Mouse (Mus musculus) E14TG2a.4 (cell line): ENCODE measurements at regions not wholly inside any gene's neighbourhood (a gene's known extent, or its start where the extent isn't known, plus 50 kb on each side); places are given as distances from the start of the nearest gene placed in this dataset.

Source experiments
- CTCF ChIP-seq: conservative IDR thresholded peaks from 2 replicates; pipeline ENCODE4 v1.5.1; 2014; ENCODE audit warnings: low read length
- NANOG ChIP-seq: IDR thresholded peaks from 2 replicates; pipeline ENCODE4 v1.6.1; 2014; ENCODE audit warnings: borderline replicate concordance, low read length, mixed read lengths

GRCm38 (mm10) chr3:60897628-60898269 lies 104.8 kb upstream of the P2ry1 start:
- TF ChIP-seq CTCF (no peak), NANOG (no peak)
